Mouse (Mus musculus) granulocyte monocyte progenitor cell, adult 5-6 weeks (primary cell): ENCODE results near the gene Mrps9. TPM values are rescaled to one million over a fixed set of nuclear protein-coding genes. Genes with fewer than 3 reads are reported as not detected.

ENCODE experiments used
- ATAC-seq: replicated peaks from 2 replicates; pipeline ENCODE4 v1.8.0; 2016; ENCODE audit warnings: mild to moderate bottlenecking, moderate TSS enrichment, inconsistent platforms; ENCODE audit not compliant: poor library complexity, severe bottlenecking
- total RNA-seq, 2 experiments: library from RNA; stranded (forward) in 1 of 2; stranded (reverse) in 1 of 2; fragments of 200-712, 200-1000 nt in 1 of 2; fragments of >200 nt in 1 of 2; fragmentation: Nextera tagmentation in 1 of 2; gene quantifications; 2 replicates each; pipeline ENCODE4 v1.2.3; 2014 to 2017

The Mrps9 gene
- total RNA-seq, 2 experiments from 2014 or later: 77.7 to 85.3 TPM

- no peak for ATAC-seq
These were observed 43.7 kb downstream of the Mrps9 start for GRCm38 (mm10) chr1:42894695-42895094.

- no peak for ATAC-seq
These were observed 54.1 kb downstream of the Mrps9 start for GRCm38 (mm10) chr1:42905148-42905547.

GRCm38 (mm10) chr1:42906696-42907095 is 55.7 kb downstream of the Mrps9 start:
- no peak for ATAC-seq

GRCm38 (mm10) chr1:42907153-42907552 is 56.1 kb downstream of the Mrps9 start:
- no peak for ATAC-seq

GRCm38 (mm10) chr1:42915062-42915461 is 64.0 kb downstream of the Mrps9 start:
- ATAC-seq: peak; percentile 82

- peak; percentile 87 for ATAC-seq
These were observed 65.7 kb downstream of the Mrps9 start for GRCm38 (mm10) chr1:42916719-42917118.

GRCm38 (mm10) chr1:42917908-42918307 is 66.9 kb downstream of the Mrps9 start:
- no peak for ATAC-seq

GRCm38 (mm10) chr1:42923924-42924323 is 72.9 kb downstream of the Mrps9 start:
- ATAC-seq: no peak

- no peak for ATAC-seq
These were observed 82.6 kb downstream of the Mrps9 start for GRCm38 (mm10) chr1:42933613-42934012.

- ATAC-seq: no peak
These were observed 97.5 kb downstream of the Mrps9 start for GRCm38 (mm10) chr1:42948486-42948885.

GRCm38 (mm10) chr1:42952734-42953481 is 101.9 kb downstream of the Mrps9 start, which contains the start of gene Gpr45:
Gpr45 (plus strand) TSS chr1:42952872.
- ATAC-seq: peak; percentile 80

GRCm38 (mm10) chr1:42953482-42953822 is 102.4 kb downstream of the Mrps9 start:
- no peak for ATAC-seq

Other genes starting within 250 kb of the Mrps9 start
- gene Pou3f3, start 155.5 kb upstream of the Mrps9 start, total RNA-seq (2014; fragmentation: Nextera tagmentation): not detected in 2 replicates
- gene Pou3f3, start 155.5 kb upstream of the Mrps9 start, total RNA-seq (2017): not detected in 2 replicates
- gene Gpr45, start 101.6 kb downstream of the Mrps9 start, total RNA-seq (2014; fragmentation: Nextera tagmentation): 0.51 TPM in 1 of 2 replicates, not detected in the other
- 0.04 TPM in 1 of 2 replicates, not detected in the other for gene Gpr45, start 101.6 kb downstream of the Mrps9 start, total RNA-seq (2017)
- gene Tgfbrap1, start 247.4 kb downstream of the Mrps9 start, total RNA-seq (2014; fragmentation: Nextera tagmentation): 17.0 and 27.6 TPM in 2 replicates
- gene Tgfbrap1, start 247.4 kb downstream of the Mrps9 start, total RNA-seq (2017): 9.0 and 11.8 TPM in 2 replicates
- 9.7 and 12.7 TPM in 2 replicates for gene AI597479, start 247.5 kb downstream of the Mrps9 start, total RNA-seq (2014; fragmentation: Nextera tagmentation)
- gene AI597479, start 247.5 kb downstream of the Mrps9 start, total RNA-seq (2017): 19.9 and 20.8 TPM in 2 replicates